Mouse (Mus musculus): ENCODE results near the gene Tmem131l. TPM values are rescaled to one million over a fixed set of nuclear protein-coding genes. Genes with fewer than 3 reads are reported as not detected.
A peak's percentile ranks its signal among the peaks of the same experiment; 100 is the strongest.

The Tmem131l gene
- polyA plus RNA-seq, 1 experiment from 2014 or later: 76.3 TPM

DNA sequence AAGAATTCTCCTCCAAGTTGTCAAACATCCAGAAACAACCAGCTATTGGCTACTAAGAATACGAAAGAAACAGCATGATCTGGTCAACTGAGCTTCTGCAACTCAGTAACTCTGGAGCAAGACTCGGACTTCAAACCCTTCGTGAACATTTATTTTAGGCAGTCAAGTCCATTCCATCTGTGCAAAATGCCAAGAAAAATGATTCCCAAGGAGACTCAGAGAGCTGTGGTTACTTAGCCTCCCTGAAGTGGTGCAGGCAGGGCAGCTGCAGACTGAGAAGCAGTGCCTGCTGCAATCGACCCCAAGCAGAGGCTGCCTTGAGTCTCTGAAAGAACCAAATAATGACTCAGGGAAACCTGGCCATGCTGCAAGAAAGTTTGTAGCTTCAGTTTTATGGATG lies 98.1 kb downstream of the Tmem131l start:
- ATAC-seq (ENCODE audit: low FRiP score): no peak
- 89% methylated on average over 4 of the region's 4 CpGs for WGBS
- H3K27me3 ChIP-seq (ENCODE audit: control insufficient read depth, insufficient read depth, low read length): no peaks in the 10 kb centered on the region
- peaks cover 12% of the 10 kb centered on the region; the same call in 1 of the 2 replicates for H3K36me3 ChIP-seq (ENCODE audit: control insufficient read depth, insufficient read depth, low read length)
- H3K27ac ChIP-seq (ENCODE audit: low read depth, low read length): no peak overlapping the region
- H3K9ac ChIP-seq (ENCODE audit: low read length): no peak overlapping the region
- H3K9me3 ChIP-seq (ENCODE audit: control insufficient read depth, low read length): no peaks in the 10 kb centered on the region
- DNase-seq (ENCODE audit: low spot score, missing footprints): no peak
- H3K4me1 ChIP-seq (ENCODE audit: control insufficient read depth, insufficient read depth, low read length): no peaks in the 10 kb centered on the region
- no peak overlapping the region for H3K4me2 ChIP-seq
- H3K4me3 ChIP-seq (ENCODE audit: low read depth, low read length): no peak overlapping the region

DNA sequence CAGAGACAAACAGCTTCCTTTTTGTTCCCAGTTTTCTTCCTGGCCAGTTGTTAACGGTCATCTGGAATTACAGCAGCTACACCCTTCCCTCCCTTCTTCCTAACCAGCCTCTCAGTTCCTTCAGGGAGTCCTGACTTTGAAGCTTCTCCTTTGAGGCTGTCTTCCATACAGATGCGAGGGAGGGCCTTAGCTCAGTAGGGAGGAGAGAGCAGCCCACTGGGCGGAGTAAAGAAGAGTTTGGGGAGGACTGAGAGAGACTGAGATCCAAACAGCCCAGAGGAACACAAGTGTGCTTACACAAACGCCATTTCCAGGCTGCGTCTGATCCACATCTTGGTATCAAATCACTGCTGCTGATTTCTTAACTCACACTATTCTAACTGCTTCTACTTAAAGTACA lies 101.1 kb downstream of the Tmem131l start:
- no peaks in the 10 kb centered on the region for H3K4me1 ChIP-seq (ENCODE audit: control insufficient read depth, insufficient read depth, low read length)
- no peaks in the 10 kb centered on the region for H3K27me3 ChIP-seq (ENCODE audit: control insufficient read depth, insufficient read depth, low read length)
- no peak overlapping the region for H3K27ac ChIP-seq (ENCODE audit: low read depth, low read length)
- H3K9ac ChIP-seq (ENCODE audit: low read length): no peak overlapping the region
- 50% methylated on average over 5 of the region's 5 CpGs for WGBS
- H3K9me3 ChIP-seq (ENCODE audit: control insufficient read depth, low read length): no peaks in the 10 kb centered on the region
- peaks cover 15% of the 10 kb centered on the region; the same call in 1 of the 2 replicates for H3K36me3 ChIP-seq (ENCODE audit: control insufficient read depth, insufficient read depth, low read length)
- no peak for ATAC-seq (ENCODE audit: low FRiP score)
- DNase-seq (ENCODE audit: low spot score, missing footprints): no peak
- H3K4me2 ChIP-seq: no peak overlapping the region
- no peak overlapping the region for H3K4me3 ChIP-seq (ENCODE audit: low read depth, low read length)

DNA sequence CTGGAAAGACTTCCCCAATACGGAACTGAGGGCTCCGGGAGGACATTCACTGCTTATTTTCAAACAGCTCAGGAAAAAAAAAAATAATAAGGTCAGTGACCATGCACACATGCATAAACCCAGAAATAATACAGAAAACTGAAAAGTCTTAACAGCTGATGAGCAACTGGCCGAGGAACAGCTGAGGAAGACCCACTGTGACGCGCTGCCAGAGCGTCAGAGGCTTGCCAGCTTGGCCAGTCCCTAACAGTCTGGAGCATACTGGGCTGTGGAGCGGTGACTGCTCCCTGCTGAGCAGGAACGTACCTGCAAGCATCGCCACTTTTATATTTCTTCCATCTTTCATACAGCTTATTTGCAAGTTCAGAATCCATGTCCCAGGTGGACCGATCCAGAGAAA lies 105.5 kb downstream of the Tmem131l start:
- no peak for ATAC-seq (ENCODE audit: low FRiP score)
- Histone ChIP-seq H3K4me3 (ENCODE audit: low read depth, low read length) (no peak overlapping the region), H3K4me2 (no peak overlapping the region), H3K9ac (ENCODE audit: low read length) (no peak overlapping the region), H3K9me3 (ENCODE audit: control insufficient read depth, low read length) (no peaks in the 10 kb centered on the region), H3K27ac (ENCODE audit: low read depth, low read length) (no peak overlapping the region), H3K27me3 (ENCODE audit: control insufficient read depth, insufficient read depth, low read length) (no peaks in the 10 kb centered on the region), H3K4me1 (ENCODE audit: control insufficient read depth, insufficient read depth, low read length) (no peaks in the 10 kb centered on the region), H3K36me3 (ENCODE audit: control insufficient read depth, insufficient read depth, low read length) (peaks cover 18% of the 10 kb centered on the region; the same call in 1 of the 2 replicates)
- DNase-seq (ENCODE audit: low spot score, missing footprints): no peak
- 94% methylated on average over 10 of the region's 10 CpGs for WGBS

DNA sequence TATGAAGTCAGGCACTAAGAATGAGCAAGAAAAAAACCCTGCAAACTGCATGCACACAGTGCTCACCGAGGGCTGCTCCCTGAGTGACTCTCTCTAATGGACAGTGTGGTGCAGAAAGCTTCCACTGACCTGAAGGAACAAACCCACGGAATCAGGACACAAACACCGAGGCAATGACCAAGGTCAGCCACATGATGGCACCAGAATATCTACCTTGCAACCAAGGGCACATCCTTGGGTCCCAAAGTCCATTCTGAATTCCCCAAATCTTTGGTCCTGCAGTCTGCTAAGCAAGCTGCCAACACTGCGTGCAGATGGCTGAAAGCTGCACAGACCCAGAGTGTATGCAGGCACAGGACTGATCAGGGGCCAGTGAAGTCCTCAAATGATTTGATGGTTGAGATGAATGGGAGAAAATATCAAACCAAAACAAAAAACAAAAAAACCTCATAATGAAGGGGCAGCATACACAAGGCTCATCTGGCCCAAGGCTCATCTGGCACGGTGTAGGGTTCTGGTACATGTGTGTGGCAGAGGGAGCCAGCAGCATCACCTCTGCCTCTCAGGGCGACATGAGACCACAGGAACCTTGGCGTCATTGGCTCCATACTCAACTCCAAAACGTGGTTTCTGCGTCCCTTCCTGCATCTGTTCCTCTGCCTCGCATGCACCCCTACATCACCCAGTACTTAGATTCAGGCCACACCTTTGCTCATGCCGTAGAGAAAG lies 124.0 kb downstream of the Tmem131l start:
- peak; percentile 59; the same call in 1 of the 2 replicates for ATAC-seq (ENCODE audit: low FRiP score)

DNA sequence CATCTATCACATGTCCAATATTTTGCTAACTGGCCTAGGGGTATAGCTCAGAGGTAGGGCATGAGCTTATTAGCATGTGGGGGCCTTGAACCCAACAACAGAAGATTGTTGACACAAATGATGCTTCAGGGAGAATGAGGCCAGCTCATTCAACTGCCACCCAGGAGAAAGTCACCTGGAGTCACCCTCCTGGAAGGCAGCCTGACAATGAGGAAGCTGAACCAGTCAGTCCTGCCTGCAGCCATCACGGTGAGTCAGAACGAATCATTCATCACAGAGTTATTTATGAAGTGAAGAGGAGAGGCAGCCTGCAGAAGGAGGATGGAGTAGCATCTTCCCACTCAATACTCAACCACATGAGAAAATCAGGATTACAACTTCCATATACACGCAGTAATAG lies 124.9 kb downstream of the Tmem131l start:
- Histone ChIP-seq H3K27me3 (ENCODE audit: control insufficient read depth, insufficient read depth, low read length) (no peaks in the 10 kb centered on the region), H3K4me3 (ENCODE audit: low read depth, low read length) (no peak overlapping the region), H3K4me1 (ENCODE audit: control insufficient read depth, insufficient read depth, low read length) (no peaks in the 10 kb centered on the region), H3K36me3 (ENCODE audit: control insufficient read depth, insufficient read depth, low read length) (peaks cover 13% of the 10 kb centered on the region), H3K27ac (ENCODE audit: low read depth, low read length) (no peak overlapping the region), H3K4me2 (no peak overlapping the region), H3K9ac (ENCODE audit: low read length) (no peak overlapping the region), H3K9me3 (ENCODE audit: control insufficient read depth, low read length) (no peaks in the 10 kb centered on the region)
- DNase-seq (ENCODE audit: low spot score, missing footprints) (no peak), ATAC-seq (ENCODE audit: low FRiP score) (no peak)
- 96% methylated on average over 3 of the region's 3 CpGs for WGBS

More for the DNA sequence above, 124.0 kb downstream of the Tmem131l start:
- Histone ChIP-seq H3K4me2 (no peak overlapping the region), H3K9me3 (ENCODE audit: control insufficient read depth, low read length) (no peaks in the 10 kb centered on the region), H3K4me1 (ENCODE audit: control insufficient read depth, insufficient read depth, low read length) (no peaks in the 10 kb centered on the region), H3K9ac (ENCODE audit: low read length) (no peak overlapping the region), H3K27me3 (ENCODE audit: control insufficient read depth, insufficient read depth, low read length) (no peaks in the 10 kb centered on the region), H3K27ac (ENCODE audit: low read depth, low read length) (no peak overlapping the region), H3K4me3 (ENCODE audit: low read depth, low read length) (no peak overlapping the region), H3K36me3 (ENCODE audit: control insufficient read depth, insufficient read depth, low read length) (peaks cover 11% of the 10 kb centered on the region; the same call in 1 of the 2 replicates)
- WGBS: 79% methylated on average over 11 of the region's 11 CpGs
- peak; percentile 89 for DNase-seq (ENCODE audit: low spot score, missing footprints)

DNA sequence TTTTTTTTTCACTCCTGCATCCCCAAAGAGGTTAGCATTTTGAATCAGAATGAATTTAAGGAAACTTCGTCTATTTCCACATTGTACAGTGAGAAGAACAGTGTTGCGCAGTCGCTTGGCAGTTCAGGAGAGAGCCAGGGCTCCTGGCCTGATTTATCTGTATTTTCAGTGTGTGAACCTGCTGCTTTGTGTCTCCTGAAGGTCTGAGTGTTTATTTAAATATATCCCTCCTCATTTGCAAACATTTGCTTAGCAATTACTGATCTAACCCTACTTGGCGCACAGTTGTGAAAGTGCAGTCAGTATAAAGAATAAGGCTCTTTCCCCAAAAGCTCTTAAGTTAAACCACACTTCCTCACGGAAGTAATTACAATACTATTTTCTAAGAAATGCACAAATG lies 129.3 kb downstream of the Tmem131l start:
- H3K4me3 ChIP-seq (ENCODE audit: low read depth, low read length): no peak overlapping the region
- no peak overlapping the region for H3K9ac ChIP-seq (ENCODE audit: low read length)
- WGBS: 92% methylated on average over 5 of the region's 5 CpGs
- H3K27me3 ChIP-seq (ENCODE audit: control insufficient read depth, insufficient read depth, low read length): no peaks in the 10 kb centered on the region
- ATAC-seq (ENCODE audit: low FRiP score) (no peak), DNase-seq (ENCODE audit: low spot score, missing footprints) (no peak)
- no peak overlapping the region for H3K4me2 ChIP-seq
- peaks cover 9% of the 10 kb centered on the region; the same call in 1 of the 2 replicates for H3K36me3 ChIP-seq (ENCODE audit: control insufficient read depth, insufficient read depth, low read length)
- no peaks in the 10 kb centered on the region for H3K4me1 ChIP-seq (ENCODE audit: control insufficient read depth, insufficient read depth, low read length)
- H3K9me3 ChIP-seq (ENCODE audit: control insufficient read depth, low read length): no peaks in the 10 kb centered on the region
- no peak overlapping the region for H3K27ac ChIP-seq (ENCODE audit: low read depth, low read length)

DNA sequence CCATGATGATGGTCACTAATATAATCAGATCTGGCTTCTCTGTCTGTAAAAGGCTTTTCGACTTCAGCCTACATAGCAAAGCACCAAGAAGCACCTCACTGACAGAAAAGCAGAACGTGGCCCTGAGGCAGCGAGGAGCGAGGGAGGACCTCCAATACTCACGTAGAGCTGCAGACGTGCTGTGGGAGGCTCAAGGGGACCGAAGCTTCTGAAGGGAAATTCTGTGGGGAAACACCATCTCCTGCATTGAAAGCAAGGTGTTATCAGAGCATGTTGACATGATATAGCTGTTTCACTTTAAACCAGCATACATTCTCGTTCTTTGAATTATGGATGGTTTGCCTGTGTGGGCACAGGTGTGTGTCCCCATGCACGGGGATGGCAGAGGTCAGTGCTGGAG lies 133.8 kb downstream of the Tmem131l start:
- Histone ChIP-seq H3K4me1 (ENCODE audit: control insufficient read depth, insufficient read depth, low read length) (no peaks in the 10 kb centered on the region; the same call in 1 of the 2 replicates), H3K9ac (ENCODE audit: low read length) (no peak overlapping the region), H3K4me2 (no peak overlapping the region), H3K27ac (ENCODE audit: low read depth, low read length) (no peak overlapping the region), H3K9me3 (ENCODE audit: control insufficient read depth, low read length) (no peaks in the 10 kb centered on the region), H3K36me3 (ENCODE audit: control insufficient read depth, insufficient read depth, low read length) (peaks cover 34% of the 10 kb centered on the region), H3K27me3 (ENCODE audit: control insufficient read depth, insufficient read depth, low read length) (no peaks in the 10 kb centered on the region), H3K4me3 (ENCODE audit: low read depth, low read length) (no peak overlapping the region)
- 97% methylated on average over 9 of the region's 9 CpGs for WGBS
- peak; percentile 66 for DNase-seq (ENCODE audit: low spot score, missing footprints)
- no peak for ATAC-seq (ENCODE audit: low FRiP score)

DNA sequence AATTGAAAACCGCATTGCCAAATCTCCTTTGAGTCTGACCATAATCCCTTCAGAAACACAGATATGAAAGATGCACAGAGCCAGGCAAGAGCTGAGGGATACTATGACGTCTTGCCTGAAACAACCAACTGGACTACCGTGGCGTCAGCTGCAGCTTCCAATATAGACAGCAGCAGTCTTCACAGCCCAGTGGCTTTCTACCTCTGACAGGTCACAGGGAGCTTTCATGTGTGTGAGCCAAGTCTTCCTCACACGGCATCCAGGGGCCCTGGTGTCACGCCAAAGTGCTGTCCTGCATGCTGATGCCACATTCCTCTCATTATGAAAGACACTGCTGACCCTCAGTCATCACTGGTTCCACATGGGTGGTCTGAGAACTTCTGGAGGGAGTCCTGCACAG lies 134.8 kb downstream of the Tmem131l start:
- DNase-seq (ENCODE audit: low spot score, missing footprints) (peak; percentile 77), ATAC-seq (ENCODE audit: low FRiP score) (no peak)
- 85% methylated on average over 6 of the region's 6 CpGs for WGBS
- no peaks in the 10 kb centered on the region; the same call in 1 of the 2 replicates for H3K4me1 ChIP-seq (ENCODE audit: control insufficient read depth, insufficient read depth, low read length)
- H3K4me3 ChIP-seq (ENCODE audit: low read depth, low read length): no peak overlapping the region
- no peak overlapping the region for H3K9ac ChIP-seq (ENCODE audit: low read length)
- no peak overlapping the region for H3K27ac ChIP-seq (ENCODE audit: low read depth, low read length)
- no peaks in the 10 kb centered on the region for H3K27me3 ChIP-seq (ENCODE audit: control insufficient read depth, insufficient read depth, low read length)
- no peaks in the 10 kb centered on the region for H3K9me3 ChIP-seq (ENCODE audit: control insufficient read depth, low read length)
- no peak overlapping the region for H3K4me2 ChIP-seq
- peaks cover 33% of the 10 kb centered on the region for H3K36me3 ChIP-seq (ENCODE audit: control insufficient read depth, insufficient read depth, low read length)

DNA sequence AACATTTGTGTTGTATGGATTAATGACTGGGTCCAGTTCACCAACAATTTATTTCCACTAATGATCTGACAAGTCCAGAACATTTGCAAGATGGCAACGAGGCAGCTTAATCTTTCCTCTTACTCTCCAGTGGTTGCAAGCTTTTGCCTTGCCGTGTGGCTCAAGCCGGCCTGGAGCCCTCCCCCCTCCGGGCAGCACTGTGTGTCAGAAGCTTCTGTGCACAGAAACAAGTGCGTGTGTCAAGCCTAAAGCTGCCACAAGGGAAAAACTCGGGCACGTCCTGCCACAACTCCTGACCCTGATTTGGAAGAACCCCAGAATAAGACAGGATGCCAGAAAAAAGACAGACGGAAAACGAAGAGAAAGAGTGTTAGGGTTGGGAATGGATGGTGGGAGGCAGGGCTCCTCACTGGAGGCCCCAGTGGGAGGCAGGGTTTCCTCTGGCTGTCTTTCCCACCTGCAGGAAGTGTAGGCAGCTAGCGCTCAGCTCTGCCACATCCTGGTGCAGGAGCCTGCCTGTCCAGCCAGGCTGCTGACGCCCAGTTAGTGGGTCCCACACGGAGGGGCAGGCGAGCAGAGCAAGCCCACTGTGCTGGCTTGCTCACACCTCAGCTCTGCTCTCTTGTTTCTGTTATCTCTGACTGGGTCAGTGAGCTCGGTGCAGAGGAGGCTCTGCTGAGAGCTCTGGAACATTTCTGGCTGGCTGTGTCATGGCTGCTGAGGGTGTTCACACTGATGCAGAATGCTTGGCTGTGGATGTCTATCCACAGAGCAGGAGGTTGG lies 135.6 kb downstream of the Tmem131l start:
- no peak overlapping the region for H3K4me3 ChIP-seq (ENCODE audit: low read depth, low read length)
- H3K9ac ChIP-seq (ENCODE audit: low read length): no peak overlapping the region
- H3K27ac ChIP-seq (ENCODE audit: low read depth, low read length): no peak overlapping the region
- 82% methylated on average over 14 of the region's 14 CpGs for WGBS
- H3K4me2 ChIP-seq: no peak overlapping the region
- peak; percentile 45 for DNase-seq (ENCODE audit: low spot score, missing footprints)
- no peak for ATAC-seq (ENCODE audit: low FRiP score)
- H3K4me1 ChIP-seq (ENCODE audit: control insufficient read depth, insufficient read depth, low read length): no peaks in the 10 kb centered on the region; the same call in 1 of the 2 replicates
- no peaks in the 10 kb centered on the region for H3K27me3 ChIP-seq (ENCODE audit: control insufficient read depth, insufficient read depth, low read length)
- H3K9me3 ChIP-seq (ENCODE audit: control insufficient read depth, low read length): no peaks in the 10 kb centered on the region
- peaks cover 33% of the 10 kb centered on the region for H3K36me3 ChIP-seq (ENCODE audit: control insufficient read depth, insufficient read depth, low read length)

Data from midbrain, embryonic 11.5 days (tissue).